Mouse (Mus musculus) intestine, embryonic 14.5 days (tissue): ENCODE data around the gene 6430531B16Rik. TPM values are rescaled to one million over a fixed set of nuclear protein-coding genes. Genes with fewer than 3 reads are reported as not detected.

ENCODE experiments used
- ATAC-seq: fragments of 200-750 bp; cut with Nextera tagmentation; replicated peaks from 2 replicates; pipeline ENCODE4 v1.8.0; 2017; ENCODE audit warnings: low read depth, moderate number of reproducible peaks, moderate TSS enrichment, moderate library complexity; ENCODE audit not compliant: low FRiP score, low TSS enrichment
- DNase-seq: peaks from one replicate; pipeline ENCODE4 v3.0.0-alpha.2; 2018; ENCODE audit warnings: low spot score
- H3K27ac ChIP-seq: fragments of 300-500 bp; sonication (generic); 2 replicates; pipeline ENCODE4 v1.5.1; 2014; ENCODE audit warnings: low read depth, mild to moderate bottlenecking, control low read depth
- H3K27me3 ChIP-seq: fragments of 300-500 bp; sonication (generic); replicated peaks from 2 replicates; pipeline ENCODE4 v1.6.1; 2014; ENCODE audit warnings: low read length, control low read depth; ENCODE audit not compliant: control insufficient read depth, insufficient read depth
- H3K36me3 ChIP-seq: fragments of 300-500 bp; sonication (generic); 2 replicates; pipeline ENCODE4 v1.6.1; 2014; ENCODE audit warnings: low read length, control low read depth; ENCODE audit not compliant: control insufficient read depth, insufficient read depth
- H3K4me1 ChIP-seq: fragments of 300-500 bp; sonication (generic); replicated peaks from 2 replicates; pipeline ENCODE4 v1.6.1; 2014; ENCODE audit warnings: low read length, control low read depth, mixed read lengths; ENCODE audit not compliant: control insufficient read depth, insufficient read depth
- H3K4me2 ChIP-seq: fragments of 300-500 bp; sonication (generic); 2 replicates; pipeline ENCODE4 v1.6.1; 2014; ENCODE audit warnings: low read length
- H3K4me3 ChIP-seq: fragments of 300-500 bp; sonication (generic); 2 replicates; pipeline ENCODE4 v1.5.1; 2014; ENCODE audit warnings: low read depth, low read length, control low read depth, mixed read lengths
- H3K9ac ChIP-seq: fragments of 300-500 bp; sonication (generic); 2 replicates; pipeline ENCODE4 v1.6.1; 2014; ENCODE audit warnings: mild to moderate bottlenecking, low read length
- H3K9me3 ChIP-seq: fragments of 300-500 bp; sonication (generic); 2 replicates; pipeline ENCODE4 v1.6.1; 2016; ENCODE audit warnings: low read length, control low read depth; ENCODE audit not compliant: control insufficient read depth
- WGBS: fragments of 180-500 bp; shearing (Covaris S2); extraction: QIAGEN DNeasy Blood & Tissue Kit; methylation state at CpG from one replicate; pipeline ENCODE4 v1.1.7; 2014; 5-methylcytosine and 5-hydroxymethylcytosine counted together
- polyA plus RNA-seq: library from polyadenylated mRNA; unstranded; fragments of >200 nt; fragmentation: Nextera tagmentation; extraction: Ambion mirVana; gene quantifications from 2 replicates; pipeline ENCODE4 v1.2.1, GENCODE M21; 2014

6430531B16Rik gene
- polyA plus RNA-seq, 1 experiment from 2014 or later, result not detected

DNA sequence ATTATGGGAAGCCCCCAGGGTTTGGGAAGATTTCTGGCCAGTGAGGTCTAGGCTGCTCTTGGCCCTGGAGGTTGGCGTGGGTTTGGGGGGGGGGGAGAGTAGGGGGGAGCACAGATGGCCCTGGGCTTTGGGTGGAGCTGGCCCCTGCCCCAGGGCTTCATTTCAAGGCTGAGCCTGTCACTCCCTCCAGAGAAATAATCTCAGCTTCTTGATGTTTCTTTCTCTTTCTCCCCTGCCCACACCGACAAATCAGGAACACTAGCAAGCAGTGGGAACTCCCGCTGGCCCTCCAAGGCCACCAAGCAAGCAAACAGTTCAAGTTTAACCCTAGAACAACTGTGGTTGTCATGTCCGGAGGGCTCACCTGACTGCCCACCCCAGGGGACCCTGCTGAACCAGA lies 14.7 kb downstream of the 6430531B16Rik start:
- no peaks in the 10 kb centered on the region for H3K27me3 ChIP-seq
- H3K4me3 ChIP-seq, result no peak overlapping the region
- DNase-seq (no peak), ATAC-seq (no peak)
- 64% methylated on average over 4 of the region's 4 CpGs for WGBS
- no peaks in the 10 kb centered on the region for H3K36me3 ChIP-seq
- no peaks in the 10 kb centered on the region for H3K4me1 ChIP-seq
- no peak overlapping the region for H3K27ac ChIP-seq
- H3K4me2 ChIP-seq, result no peak overlapping the region
- H3K9ac ChIP-seq, result no peak overlapping the region
- no peaks in the 10 kb centered on the region for H3K9me3 ChIP-seq

DNA sequence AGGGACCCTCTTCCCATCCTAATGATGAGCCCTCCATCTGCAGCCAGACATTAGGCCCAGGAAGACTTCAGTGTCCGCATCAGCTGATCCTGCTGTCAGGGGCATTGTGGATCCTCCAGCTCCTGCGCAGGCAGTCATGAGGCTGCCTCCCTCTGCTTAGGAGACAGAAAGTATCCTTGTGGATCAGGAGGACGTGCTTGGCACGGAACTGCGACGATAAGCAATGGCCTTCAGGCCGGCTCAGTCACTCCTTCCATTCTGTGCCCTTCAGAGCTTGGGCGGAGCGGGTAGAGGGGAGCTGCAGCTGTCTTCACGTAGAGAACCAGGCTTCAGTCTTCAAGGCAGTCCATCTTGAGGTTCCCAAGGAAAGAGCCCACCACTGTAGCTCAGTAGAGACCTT lies 17.4 kb downstream of the 6430531B16Rik start:
- Histone ChIP-seq H3K4me3 (no peak overlapping the region), H3K4me2 (no peak overlapping the region), H3K36me3 (no peaks in the 10 kb centered on the region), H3K27me3 (no peaks in the 10 kb centered on the region; the same call in 1 of the 2 replicates), H3K27ac (no peak overlapping the region), H3K4me1 (no peaks in the 10 kb centered on the region), H3K9me3 (no peaks in the 10 kb centered on the region), H3K9ac (no peak overlapping the region)
- 84% methylated on average over 10 of the region's 10 CpGs for WGBS
- DNase-seq (no peak), ATAC-seq (no peak)

DNA sequence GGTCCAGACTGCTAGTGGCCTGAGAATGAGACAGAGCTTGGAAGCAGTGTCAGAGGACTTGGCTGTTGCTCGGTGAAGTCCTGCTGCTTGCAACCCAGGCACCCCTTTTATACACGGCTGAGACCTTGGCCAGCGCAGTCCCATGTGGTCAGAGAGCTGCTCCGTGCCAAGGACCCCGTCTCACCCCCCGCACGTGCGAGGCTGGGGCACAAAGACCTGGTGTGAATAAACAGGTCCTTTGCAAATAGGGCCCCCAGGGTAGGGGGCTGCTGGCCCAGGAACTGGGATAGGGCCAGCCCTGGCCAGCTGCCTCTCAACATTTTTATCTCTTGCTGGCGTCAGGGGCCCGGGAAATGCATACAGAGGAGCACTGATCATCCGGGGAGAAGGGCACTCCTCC lies 20.6 kb downstream of the 6430531B16Rik start:
- 28% methylated on average over 11 of the region's 11 CpGs for WGBS
- no peak overlapping the region for H3K4me3 ChIP-seq

DNA sequence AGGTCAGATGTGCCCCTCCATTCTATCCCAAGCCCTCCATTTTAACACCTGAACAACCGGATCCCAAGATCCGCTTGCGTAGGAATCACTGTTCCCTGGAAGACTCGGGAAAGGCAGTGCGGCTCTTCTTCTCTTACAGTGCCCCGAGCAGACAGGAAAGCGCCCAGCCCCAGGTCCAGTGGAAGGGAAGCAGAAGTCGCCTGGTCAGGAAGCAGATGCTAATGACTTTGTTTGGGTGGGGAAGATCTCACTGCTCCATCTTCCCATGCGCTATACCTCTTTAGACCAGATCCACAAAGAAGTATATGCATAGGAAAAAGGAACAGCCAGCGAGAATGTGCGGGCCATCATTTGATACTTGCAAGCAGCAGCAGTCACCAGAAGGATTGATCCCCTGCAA lies 21.1 kb downstream of the 6430531B16Rik start:
- Histone ChIP-seq H3K4me2 (no peak overlapping the region), H3K9ac (no peak overlapping the region), H3K4me1 (no peaks in the 10 kb centered on the region), H3K9me3 (no peaks in the 10 kb centered on the region), H3K27ac (no peak overlapping the region), H3K4me3 (no peak overlapping the region), H3K27me3 (no peaks in the 10 kb centered on the region; the same call in 1 of the 2 replicates), H3K36me3 (no peaks in the 10 kb centered on the region)
- ATAC-seq, result no peak
- DNase-seq, result no peak
- WGBS, result 48% methylated on average over 11 of the region's 11 CpGs

More for the DNA sequence above, 20.6 kb downstream of the 6430531B16Rik start:
- Histone ChIP-seq H3K27ac (no peak overlapping the region), H3K4me1 (no peaks in the 10 kb centered on the region), H3K9ac (no peak overlapping the region), H3K9me3 (no peaks in the 10 kb centered on the region), H3K4me2 (no peak overlapping the region), H3K36me3 (no peaks in the 10 kb centered on the region), H3K27me3 (no peaks in the 10 kb centered on the region; the same call in 1 of the 2 replicates)
- no peak for DNase-seq
- no peak for ATAC-seq

DNA sequence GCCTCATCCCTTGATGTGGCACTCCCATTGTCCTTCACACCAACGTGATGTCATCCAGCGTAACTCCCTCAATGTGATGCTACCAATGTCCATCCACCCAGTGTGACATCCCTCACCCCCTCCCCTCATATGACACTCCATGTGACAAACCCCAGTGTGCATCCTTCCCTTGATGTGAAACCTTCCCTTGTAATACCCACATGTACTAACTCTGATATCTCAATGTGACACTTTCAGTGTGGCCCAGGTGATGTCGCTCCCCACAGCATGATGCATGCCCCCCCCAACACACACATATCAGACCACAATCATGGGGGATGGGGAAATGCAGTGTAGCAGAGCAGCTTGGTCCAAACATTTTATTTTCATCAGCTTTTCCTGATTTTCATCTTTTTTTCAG lies 21.9 kb downstream of the 6430531B16Rik start:
- Histone ChIP-seq H3K9me3 (no peaks in the 10 kb centered on the region), H3K27me3 (no peaks in the 10 kb centered on the region; the same call in 1 of the 2 replicates), H3K4me3 (no peak overlapping the region), H3K36me3 (no peaks in the 10 kb centered on the region), H3K4me2 (no peak overlapping the region), H3K4me1 (no peaks in the 10 kb centered on the region), H3K27ac (no peak overlapping the region), H3K9ac (no peak overlapping the region)
- DNase-seq (no peak), ATAC-seq (no peak)
- 79% methylated on average over 3 of the region's 3 CpGs for WGBS

DNA sequence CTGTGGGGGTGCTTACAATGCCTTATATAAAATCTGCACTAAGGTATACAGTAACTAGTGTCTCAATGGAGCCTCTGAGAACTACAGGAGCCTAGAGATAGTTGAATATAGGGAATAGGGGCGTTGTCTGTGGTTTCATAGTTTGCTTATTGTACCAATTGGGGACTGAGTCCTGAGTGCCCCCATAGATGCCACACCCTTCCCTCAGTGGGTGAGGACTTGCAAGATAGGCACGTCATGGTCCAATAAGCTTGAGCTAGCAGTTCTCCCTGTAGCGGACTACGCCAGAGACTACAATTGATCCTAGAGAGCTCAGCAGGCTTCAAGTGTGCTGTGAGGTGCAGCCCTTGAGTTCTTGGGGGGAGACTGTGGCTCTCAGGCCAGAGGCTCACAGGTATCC lies 23.1 kb downstream of the 6430531B16Rik start:
- no peak overlapping the region for H3K27ac ChIP-seq
- DNase-seq, result no peak
- H3K9me3 ChIP-seq, result no peaks in the 10 kb centered on the region
- H3K27me3 ChIP-seq, result no peaks in the 10 kb centered on the region; the same call in 1 of the 2 replicates
- no peak overlapping the region for H3K9ac ChIP-seq
- no peaks in the 10 kb centered on the region for H3K4me1 ChIP-seq
- 90% methylated on average over 4 of the region's 4 CpGs for WGBS
- H3K4me3 ChIP-seq, result no peak overlapping the region
- H3K36me3 ChIP-seq, result no peaks in the 10 kb centered on the region
- no peak for ATAC-seq
- no peak overlapping the region for H3K4me2 ChIP-seq

DNA sequence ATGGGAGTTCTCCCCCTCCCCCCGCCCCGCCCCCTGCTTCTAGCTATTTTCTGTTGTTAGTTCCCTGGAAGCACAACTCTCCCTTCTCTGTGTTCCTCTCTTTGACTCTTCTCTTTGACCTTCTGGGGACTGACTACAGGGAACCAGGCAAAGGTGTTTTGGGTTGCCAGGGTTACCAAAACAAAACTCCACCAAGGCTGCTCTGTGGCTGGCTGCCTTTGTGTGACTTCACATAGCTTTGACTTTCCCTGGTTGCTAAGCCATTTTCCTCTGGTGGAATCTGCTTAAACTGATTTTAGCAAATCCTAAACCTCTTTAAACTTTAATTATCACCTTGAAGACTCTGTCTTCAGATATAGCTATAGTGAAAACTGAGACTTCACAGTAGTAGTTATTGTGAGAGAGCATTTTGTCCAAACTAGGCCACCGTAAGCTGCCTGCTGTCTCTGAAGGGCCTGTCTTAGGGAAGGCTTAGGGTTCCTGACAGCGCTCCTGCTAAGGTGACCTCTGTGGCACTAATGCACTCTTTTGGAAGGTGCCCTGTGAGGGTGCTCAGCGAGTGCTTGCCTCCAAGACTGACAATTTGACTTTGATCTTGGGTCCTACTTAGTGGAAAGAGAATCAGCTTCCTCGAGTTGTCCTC lies 26.4 kb downstream of the 6430531B16Rik start:
- DNase-seq (no peak), ATAC-seq (no peak)
- H3K27me3 ChIP-seq, result peaks cover 6% of the 10 kb centered on the region; the same call in 1 of the 2 replicates
- no peak overlapping the region for H3K4me3 ChIP-seq
- 71% methylated on average over 6 of the region's 6 CpGs for WGBS
- H3K9ac ChIP-seq, result no peak overlapping the region
- no peak overlapping the region; the same call in 1 of the 2 replicates for H3K4me2 ChIP-seq
- H3K4me1 ChIP-seq, result no peaks in the 10 kb centered on the region
- H3K27ac ChIP-seq, result no peak overlapping the region
- no peaks in the 10 kb centered on the region for H3K36me3 ChIP-seq
- H3K9me3 ChIP-seq, result no peaks in the 10 kb centered on the region

DNA sequence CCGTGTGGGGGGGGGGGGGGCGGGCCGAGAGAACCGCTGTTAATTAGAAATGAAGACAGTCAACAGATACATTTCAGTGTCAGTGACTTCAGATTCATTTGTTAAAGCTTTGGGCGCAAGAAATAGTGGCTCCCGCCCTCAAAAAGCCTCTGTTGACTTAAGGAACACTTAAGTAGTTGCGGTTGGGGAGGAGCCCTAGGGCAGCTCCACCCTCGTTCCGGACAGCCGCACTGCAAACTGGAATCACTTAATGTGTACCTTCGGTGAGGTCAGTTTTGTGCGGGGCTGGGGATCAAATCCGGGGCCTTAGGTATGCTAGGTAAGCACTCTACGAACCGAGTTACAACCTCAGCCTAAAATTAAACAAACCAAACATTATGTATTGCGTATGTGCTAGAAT lies 27.5 kb downstream of the 6430531B16Rik start:
- Histone ChIP-seq H3K4me2 (peak overlapping the region; percentile 94), H3K36me3 (no peaks in the 10 kb centered on the region), H3K27ac (no peak overlapping the region), H3K27me3 (peaks cover 16% of the 10 kb centered on the region), H3K4me3 (peak overlapping the region; percentile 64), H3K4me1 (no peaks in the 10 kb centered on the region), H3K9me3 (no peaks in the 10 kb centered on the region), H3K9ac (peak overlapping the region; percentile 51)
- WGBS, result 5% methylated on average over 15 of the region's 16 CpGs
- DNase-seq (peak; percentile 62), ATAC-seq (no peak)
